Mouse (Mus musculus): ENCODE results near the gene Clhc1.

Gene Clhc1

GRCm38 (mm10) chr11:29563406-29563805, 15.7 kb downstream of the Clhc1 start:
- DNase-seq, result no peak

GRCm38 (mm10) chr11:29571536-29571935, 23.8 kb downstream of the Clhc1 start:
- DNase-seq, result no peak

GRCm38 (mm10) chr11:29572656-29573055, 24.9 kb downstream of the Clhc1 start:
- no peak for DNase-seq

GRCm38 (mm10) chr11:29579610-29580009, 31.9 kb downstream of the Clhc1 start:
- no peak for DNase-seq

GRCm38 (mm10) chr11:29595217-29595616, 47.5 kb downstream of the Clhc1 start:
- DNase-seq, result no peak

- DNase-seq, result no peak
Observed at GRCm38 (mm10) chr11:29597159-29597558, 49.4 kb downstream of the Clhc1 start.

- DNase-seq, result no peak
Observed at GRCm38 (mm10) chr11:29599000-29599399, 51.2 kb downstream of the Clhc1 start.

- no peak for DNase-seq
Observed at GRCm38 (mm10) chr11:29603581-29603980, 55.8 kb downstream of the Clhc1 start.

- DNase-seq, result no peak
Observed at GRCm38 (mm10) chr11:29607465-29607990, 59.8 kb downstream of the Clhc1 start.

- DNase-seq, result no peak
Observed at GRCm38 (mm10) chr11:29609756-29610468, 62.2 kb downstream of the Clhc1 start.

- DNase-seq, result no peak
Observed at GRCm38 (mm10) chr11:29612007-29612406, 64.3 kb downstream of the Clhc1 start.

- DNase-seq, result no peak
Observed at GRCm38 (mm10) chr11:29613185-29613735, 65.5 kb downstream of the Clhc1 start.

- no peak for DNase-seq
Observed at GRCm38 (mm10) chr11:29614217-29614924, 66.6 kb downstream of the Clhc1 start.

GRCm38 (mm10) chr11:29622030-29622790, 74.5 kb downstream of the Clhc1 start:
- peak; percentile 4 for DNase-seq

- DNase-seq, result no peak
Observed at GRCm38 (mm10) chr11:29623327-29623726, 75.6 kb downstream of the Clhc1 start.

- no peak for DNase-seq
Observed at GRCm38 (mm10) chr11:29626541-29626940, 78.8 kb downstream of the Clhc1 start.

GRCm38 (mm10) chr11:29627706-29628105, 80.0 kb downstream of the Clhc1 start:
- no peak for DNase-seq

Data from cerebellum, adult 11 months (tissue).